Mouse (Mus musculus): ENCODE data around the gene Tldc1. TPM values are rescaled to one million over a fixed set of nuclear protein-coding genes. Genes with fewer than 3 reads are reported as not detected.

The Tldc1 gene
- polyA plus RNA-seq, 1 experiment from 2014 or later = 10.9 TPM

DNA sequence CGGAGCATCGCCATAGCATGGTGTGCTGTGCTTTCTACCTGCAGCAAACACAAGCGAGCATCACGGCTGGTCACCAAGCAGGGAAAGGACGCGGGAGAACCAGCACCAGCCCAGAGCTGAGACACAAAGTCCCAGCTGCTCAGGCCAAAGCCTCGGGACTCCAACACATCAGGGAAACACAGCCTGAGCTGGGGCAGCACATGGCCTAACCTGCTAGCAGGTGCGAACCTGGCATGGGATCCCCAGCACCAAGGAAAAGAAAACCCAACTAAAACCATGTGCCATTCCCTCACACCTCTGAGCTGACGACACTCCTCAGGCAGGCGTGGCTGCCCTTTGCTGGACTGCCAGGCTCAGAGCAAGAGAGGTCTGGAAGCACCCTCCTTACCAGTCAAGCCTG lies 12.9 kb downstream of the Tldc1 start:
- ATAC-seq = no peak
- Histone ChIP-seq H3K4me1 (ENCODE audit: control insufficient read depth, insufficient read depth, low read length) (no peaks in the 10 kb centered on the region), H3K27ac (ENCODE audit: low read length) (no peak overlapping the region), H3K9me3 (replicated peaks; ENCODE audit: control insufficient read depth, low read length, poor library complexity, severe bottlenecking) (no peaks in the 10 kb centered on the region), H3K4me2 (ENCODE audit: low read length) (no peak overlapping the region), H3K9ac (ENCODE audit: low read depth, low read length) (no peak overlapping the region), H3K4me3 (ENCODE audit: low read depth, low read length) (no peak overlapping the region), H3K27me3 (ENCODE audit: control insufficient read depth, insufficient read depth, low read depth, low read length) (no peaks in the 10 kb centered on the region), H3K36me3 (ENCODE audit: control insufficient read depth, insufficient read depth, low read length) (peaks cover 20% of the 10 kb centered on the region; the same call in 1 of the 2 replicates)
- WGBS = 88% methylated on average over 10 of the region's 10 CpGs

DNA sequence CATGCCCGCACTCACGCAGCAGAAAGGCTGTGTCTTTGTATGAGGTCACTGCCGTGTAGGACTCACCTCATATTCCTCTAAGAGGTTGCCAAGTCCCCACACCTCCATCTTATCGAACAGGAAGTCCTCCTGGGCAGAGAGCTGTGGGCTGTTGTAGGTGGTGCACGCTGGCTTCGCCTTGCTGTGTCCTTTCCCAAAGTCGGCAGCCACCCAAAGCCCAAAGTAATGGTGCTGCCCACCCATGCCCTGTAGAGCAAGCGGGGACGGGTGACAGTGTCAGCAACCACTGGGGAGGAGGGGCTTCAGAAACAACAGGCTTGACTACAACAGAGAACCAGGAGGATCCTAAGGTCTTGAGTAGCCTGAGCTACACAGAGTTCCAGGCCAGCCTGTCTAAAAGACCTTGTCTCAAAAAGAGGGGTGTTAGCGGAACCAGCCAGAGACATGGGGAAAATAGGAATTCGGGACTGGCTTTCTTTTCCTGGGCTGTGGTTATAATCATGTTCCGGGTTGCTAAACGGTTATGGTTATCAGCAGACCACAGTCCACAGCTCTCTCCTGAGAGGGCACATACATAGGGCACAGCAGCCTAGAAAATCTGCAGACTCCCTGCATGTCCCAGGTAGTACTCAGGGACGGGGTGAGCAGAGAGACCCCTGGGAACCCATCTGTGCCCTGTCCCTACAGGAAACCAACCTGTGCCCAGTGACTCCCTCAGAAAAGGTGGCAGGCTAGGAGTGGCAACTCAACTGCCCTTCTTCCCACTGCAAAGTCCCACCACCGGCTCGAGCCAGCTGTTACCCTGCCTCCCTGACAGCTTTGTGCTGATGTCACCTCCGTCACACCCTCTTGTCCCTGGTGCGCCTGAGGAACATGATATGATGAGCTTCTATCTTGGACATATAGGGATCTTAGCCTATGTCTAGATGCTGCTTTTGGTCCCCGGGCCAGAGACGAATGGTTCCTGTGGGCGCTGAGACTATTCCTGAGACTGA lies 15.7 kb downstream of the Tldc1 start:
- Histone ChIP-seq H3K4me2 (ENCODE audit: low read length) (no peak overlapping the region), H3K27me3 (ENCODE audit: control insufficient read depth, insufficient read depth, low read depth, low read length) (no peaks in the 10 kb centered on the region), H3K36me3 (ENCODE audit: control insufficient read depth, insufficient read depth, low read length) (peaks cover 14% of the 10 kb centered on the region; the same call in 1 of the 2 replicates), H3K27ac (ENCODE audit: low read length) (no peak overlapping the region), H3K4me1 (ENCODE audit: control insufficient read depth, insufficient read depth, low read length) (peaks cover 4% of the 10 kb centered on the region; the same call in 1 of the 2 replicates), H3K4me3 (ENCODE audit: low read depth, low read length) (no peak overlapping the region), H3K9me3 (replicated peaks; ENCODE audit: control insufficient read depth, low read length, poor library complexity, severe bottlenecking) (no peaks in the 10 kb centered on the region), H3K9ac (ENCODE audit: low read depth, low read length) (no peak overlapping the region)
- WGBS = 92% methylated on average over 21 of the region's 21 CpGs
- ATAC-seq = no peak

DNA sequence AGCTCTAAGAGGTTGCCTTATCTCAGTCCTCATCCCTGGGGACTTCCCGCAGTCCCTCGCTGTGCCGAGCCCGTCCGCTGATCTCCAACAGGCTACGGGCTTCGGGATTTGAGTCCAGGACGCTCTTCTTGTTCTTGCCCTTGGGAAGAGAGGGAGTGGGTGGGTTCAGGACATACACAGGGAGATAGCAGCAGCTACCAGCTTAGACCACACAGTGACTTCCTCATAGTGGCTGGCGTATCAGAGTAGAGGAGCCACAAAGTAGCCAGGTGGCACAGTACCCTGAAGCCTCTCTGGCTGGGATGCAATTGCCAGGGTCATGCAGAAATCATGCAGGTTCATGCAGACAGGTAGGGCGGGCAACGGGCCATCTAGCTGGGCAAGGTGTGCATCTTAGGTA lies 16.5 kb downstream of the Tldc1 start:
- WGBS = 94% methylated on average over 11 of the region's 11 CpGs

DNA sequence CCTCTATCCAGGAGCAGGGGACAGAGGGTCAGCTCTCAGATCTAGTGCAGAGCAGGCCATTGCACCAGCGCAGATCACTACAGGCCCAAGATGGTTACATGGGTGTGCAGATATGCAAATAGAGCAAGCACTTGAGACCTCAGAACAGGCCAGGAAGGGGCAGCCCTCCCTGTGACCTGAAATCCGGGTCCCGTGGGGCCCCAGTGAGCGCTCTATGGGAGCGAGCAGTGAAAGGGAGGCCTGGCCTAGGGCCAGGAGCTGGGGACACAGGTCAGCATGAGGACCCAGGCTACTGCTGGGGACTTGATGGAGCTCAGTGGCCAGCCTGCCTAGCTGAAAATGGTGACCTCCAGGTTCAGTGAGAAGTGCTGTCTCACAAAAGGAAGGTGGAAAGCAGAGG lies 21.7 kb downstream of the Tldc1 start:
- no peak overlapping the region for H3K4me2 ChIP-seq (ENCODE audit: low read length)
- H3K9ac ChIP-seq (ENCODE audit: low read depth, low read length) = no peak overlapping the region
- H3K4me1 ChIP-seq (ENCODE audit: control insufficient read depth, insufficient read depth, low read length) = peaks cover 7% of the 10 kb centered on the region; the same call in 1 of the 2 replicates
- no peak overlapping the region for H3K27ac ChIP-seq (ENCODE audit: low read length)
- 0 out of 2 replicates have a peak, but pooled peaks cover 5% of the 10 kb centered on the region for H3K36me3 ChIP-seq (ENCODE audit: control insufficient read depth, insufficient read depth, low read length)
- no peaks in the 10 kb centered on the region for H3K27me3 ChIP-seq (ENCODE audit: control insufficient read depth, insufficient read depth, low read depth, low read length)
- no peak for ATAC-seq
- H3K9me3 ChIP-seq (replicated peaks; ENCODE audit: control insufficient read depth, low read length, poor library complexity, severe bottlenecking) = no peaks in the 10 kb centered on the region
- H3K4me3 ChIP-seq (ENCODE audit: low read depth, low read length) = no peak overlapping the region
- 54% methylated on average over 5 of the region's 5 CpGs for WGBS

More for the DNA sequence above, 16.5 kb downstream of the Tldc1 start:
- Histone ChIP-seq H3K9ac (ENCODE audit: low read depth, low read length) (no peak overlapping the region), H3K27me3 (ENCODE audit: control insufficient read depth, insufficient read depth, low read depth, low read length) (no peaks in the 10 kb centered on the region), H3K4me2 (ENCODE audit: low read length) (no peak overlapping the region), H3K4me3 (ENCODE audit: low read depth, low read length) (no peak overlapping the region), H3K27ac (ENCODE audit: low read length) (no peak overlapping the region), H3K9me3 (replicated peaks; ENCODE audit: control insufficient read depth, low read length, poor library complexity, severe bottlenecking) (no peaks in the 10 kb centered on the region), H3K4me1 (ENCODE audit: control insufficient read depth, insufficient read depth, low read length) (peaks cover 4% of the 10 kb centered on the region; the same call in 1 of the 2 replicates), H3K36me3 (ENCODE audit: control insufficient read depth, insufficient read depth, low read length) (peaks cover 7% of the 10 kb centered on the region; the same call in 1 of the 2 replicates)
- no peak for ATAC-seq

DNA sequence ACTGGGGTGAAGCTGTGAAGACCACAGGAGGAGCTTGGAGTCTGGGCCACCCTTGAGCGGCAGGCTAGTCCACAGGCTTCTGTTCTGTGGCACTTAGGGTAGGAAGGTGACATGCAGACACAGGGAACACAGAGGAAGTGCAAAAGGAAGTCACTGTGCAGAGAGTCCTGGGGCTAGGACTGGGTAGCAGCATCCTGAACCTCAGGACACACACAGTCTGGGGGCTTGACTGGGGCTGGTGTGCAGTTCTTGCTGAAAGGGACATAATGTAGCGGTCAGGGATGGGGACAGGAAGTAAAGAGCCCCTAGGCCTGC lies 22.1 kb downstream of the Tldc1 start:
- Histone ChIP-seq H3K9ac (ENCODE audit: low read depth, low read length) (peak overlapping the region; percentile 50; the same call in 1 of the 2 replicates), H3K4me2 (ENCODE audit: low read length) (peak overlapping the region; percentile 47), H3K9me3 (replicated peaks; ENCODE audit: control insufficient read depth, low read length, poor library complexity, severe bottlenecking) (no peaks in the 10 kb centered on the region), H3K36me3 (ENCODE audit: control insufficient read depth, insufficient read depth, low read length) (0 out of 2 replicates have a peak, but pooled peaks cover 3% of the 10 kb centered on the region), H3K4me3 (ENCODE audit: low read depth, low read length) (no peak overlapping the region), H3K27me3 (ENCODE audit: control insufficient read depth, insufficient read depth, low read depth, low read length) (no peaks in the 10 kb centered on the region), H3K4me1 (ENCODE audit: control insufficient read depth, insufficient read depth, low read length) (peaks cover 7% of the 10 kb centered on the region; the same call in 1 of the 2 replicates), H3K27ac (ENCODE audit: low read length) (no peak overlapping the region)
- ATAC-seq = no peak
- 56% methylated on average over 2 of the region's 2 CpGs for WGBS

DNA sequence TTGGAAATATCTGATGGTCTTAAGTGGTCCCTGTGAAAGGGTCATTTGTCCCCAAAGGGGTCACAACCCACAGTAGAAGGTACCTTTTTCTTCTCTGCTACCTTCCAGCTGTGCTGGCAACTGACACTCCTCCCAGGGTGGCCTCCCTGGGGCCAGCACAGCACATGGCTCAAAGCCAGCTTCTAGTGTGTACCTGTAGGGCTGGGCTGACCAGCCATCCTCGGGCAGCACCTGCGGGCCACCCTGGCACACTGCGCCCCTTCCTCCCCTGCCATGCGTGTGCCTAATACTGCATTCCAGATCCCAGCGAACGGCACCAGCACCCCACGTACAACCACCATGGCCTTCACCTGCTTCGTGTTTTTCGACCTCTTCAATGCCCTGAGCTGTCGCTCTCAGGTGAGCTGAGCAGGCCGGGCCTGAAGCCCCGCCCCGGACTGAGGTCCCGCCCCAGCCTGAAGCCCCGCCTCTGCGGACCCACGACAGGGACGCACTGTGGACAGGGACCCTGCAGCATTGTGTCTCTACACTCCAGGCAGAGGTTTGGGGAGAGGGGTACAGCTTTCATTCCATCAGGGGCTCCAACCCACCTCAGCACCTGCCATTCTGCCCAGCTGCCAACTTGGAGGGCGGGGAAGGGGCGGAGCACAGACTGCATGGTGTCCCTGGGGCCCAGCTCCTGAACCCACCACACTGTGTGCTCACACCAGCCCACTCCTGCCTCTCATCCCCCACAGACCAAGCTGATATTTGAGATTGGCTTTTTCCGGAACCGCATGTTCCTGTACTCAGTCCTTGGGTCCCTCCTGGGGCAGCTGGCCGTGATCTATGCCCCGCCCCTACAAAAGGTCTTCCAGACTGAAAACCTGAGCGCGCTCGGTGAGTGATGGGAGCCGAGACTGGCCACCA lies 22.7 kb downstream of the Tldc1 start:
- H3K36me3 ChIP-seq (ENCODE audit: control insufficient read depth, insufficient read depth, low read length) = 0 out of 2 replicates have a peak, but pooled peaks cover 2% of the 10 kb centered on the region
- peak overlapping the region; percentile 47 for H3K4me2 ChIP-seq (ENCODE audit: low read length)
- H3K4me1 ChIP-seq (ENCODE audit: control insufficient read depth, insufficient read depth, low read length) = peaks cover 7% of the 10 kb centered on the region; the same call in 1 of the 2 replicates
- H3K9ac ChIP-seq (ENCODE audit: low read depth, low read length) = peak overlapping the region; percentile 50
- H3K9me3 ChIP-seq (replicated peaks; ENCODE audit: control insufficient read depth, low read length, poor library complexity, severe bottlenecking) = no peaks in the 10 kb centered on the region
- 15% methylated on average over 28 of the region's 28 CpGs for WGBS
- ATAC-seq = no peak
- no peaks in the 10 kb centered on the region for H3K27me3 ChIP-seq (ENCODE audit: control insufficient read depth, insufficient read depth, low read depth, low read length)
- no peak overlapping the region for H3K27ac ChIP-seq (ENCODE audit: low read length)
- peak overlapping the region; percentile 24 for H3K4me3 ChIP-seq (ENCODE audit: low read depth, low read length)

DNA sequence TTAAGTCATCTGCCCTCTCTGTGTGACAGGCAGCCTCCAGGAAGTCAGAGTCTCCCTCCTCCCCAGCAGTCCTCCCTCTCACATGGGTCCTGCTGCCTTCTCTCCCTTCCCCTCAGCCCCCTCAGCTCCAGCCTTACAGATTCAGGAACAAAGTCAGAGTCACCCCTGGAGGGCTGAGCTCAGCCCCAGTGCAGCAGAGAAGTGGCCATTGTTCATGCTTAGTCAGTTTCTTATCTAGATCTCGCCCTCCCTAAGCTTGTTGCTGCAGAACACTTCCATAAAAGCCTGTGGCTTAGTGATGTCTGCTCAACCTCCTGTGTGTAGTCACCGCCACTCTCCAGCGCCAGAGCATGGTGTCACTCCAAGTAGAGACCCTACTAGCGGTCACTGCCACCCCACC lies 33.6 kb downstream of the Tldc1 start:
- Histone ChIP-seq H3K9me3 (replicated peaks; ENCODE audit: control insufficient read depth, low read length, poor library complexity, severe bottlenecking) (no peaks in the 10 kb centered on the region), H3K4me2 (ENCODE audit: low read length) (no peak overlapping the region), H3K27ac (ENCODE audit: low read length) (no peak overlapping the region), H3K4me1 (ENCODE audit: control insufficient read depth, insufficient read depth, low read length) (no peaks in the 10 kb centered on the region), H3K27me3 (ENCODE audit: control insufficient read depth, insufficient read depth, low read depth, low read length) (no peaks in the 10 kb centered on the region), H3K4me3 (ENCODE audit: low read depth, low read length) (no peak overlapping the region), H3K9ac (ENCODE audit: low read depth, low read length) (no peak overlapping the region), H3K36me3 (ENCODE audit: control insufficient read depth, insufficient read depth, low read length) (no peaks in the 10 kb centered on the region)
- 85% methylated on average over 4 of the region's 4 CpGs for WGBS
- no peak for ATAC-seq

DNA sequence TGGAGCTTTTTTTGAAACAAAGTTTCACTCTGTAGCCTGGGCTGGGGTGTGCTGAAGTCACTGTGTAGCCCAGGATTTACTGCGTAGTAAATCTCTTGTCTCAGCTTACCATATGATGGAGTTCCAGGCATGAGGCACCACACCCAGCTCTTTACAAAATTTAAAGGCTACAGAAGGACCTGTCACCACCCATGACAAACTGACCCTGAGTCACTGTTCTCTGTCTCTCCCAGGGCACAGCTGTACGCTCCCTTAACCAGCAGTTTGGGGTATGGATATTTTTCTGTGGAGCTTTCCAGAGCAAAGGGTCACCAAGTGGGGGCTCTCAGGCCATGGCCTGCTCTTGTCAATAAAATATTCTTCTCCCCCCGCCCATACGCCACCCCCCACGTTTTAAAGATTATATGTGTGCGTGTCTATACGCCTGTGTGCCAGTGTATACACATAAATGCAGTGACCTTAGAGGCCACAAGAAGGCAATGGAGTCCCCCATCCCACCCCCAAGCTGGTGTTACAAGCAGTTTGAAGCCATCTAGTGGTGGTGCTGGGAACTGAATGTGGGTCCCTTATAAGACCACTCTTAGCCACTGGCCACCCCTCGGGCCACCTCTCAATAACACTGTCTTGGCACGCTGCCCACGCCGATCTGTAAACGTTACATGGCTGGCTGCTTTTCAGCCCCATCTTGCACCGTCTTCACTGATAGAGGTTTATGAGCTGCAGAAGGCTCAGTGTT lies 34.8 kb downstream of the Tldc1 start:
- 51% methylated on average over 13 of the region's 13 CpGs for WGBS
- H3K27me3 ChIP-seq (ENCODE audit: control insufficient read depth, insufficient read depth, low read depth, low read length) = no peaks in the 10 kb centered on the region
- no peak overlapping the region for H3K27ac ChIP-seq (ENCODE audit: low read length)
- no peaks in the 10 kb centered on the region for H3K4me1 ChIP-seq (ENCODE audit: control insufficient read depth, insufficient read depth, low read length)
- H3K9me3 ChIP-seq (replicated peaks; ENCODE audit: control insufficient read depth, low read length, poor library complexity, severe bottlenecking) = no peaks in the 10 kb centered on the region
- no peak for ATAC-seq
- H3K9ac ChIP-seq (ENCODE audit: low read depth, low read length) = no peak overlapping the region
- no peak overlapping the region for H3K4me3 ChIP-seq (ENCODE audit: low read depth, low read length)
- no peaks in the 10 kb centered on the region for H3K36me3 ChIP-seq (ENCODE audit: control insufficient read depth, insufficient read depth, low read length)
- no peak overlapping the region for H3K4me2 ChIP-seq (ENCODE audit: low read length)

All from midbrain, embryonic 16.5 days (tissue).